Mouse (Mus musculus) MEL (cell line): ENCODE measurements around the gene Ssmem1. TPM values are rescaled to one million over a fixed set of nuclear protein-coding genes. Genes with fewer than 3 reads are reported as not detected.

Experiments
- DNase-seq: peaks from one replicate; pipeline ENCODE4 v3.0.0; 2011; ENCODE audit warnings: low read depth, low spot score
- H3K27ac ChIP-seq: 2 replicates; pipeline ENCODE4 v1.5.1; 2012; ENCODE audit warnings: low read depth, mild to moderate bottlenecking, control low read depth, low read length, moderate library complexity; ENCODE audit not compliant: control insufficient read depth
- H3K27me3 ChIP-seq, 2 experiments: fragments of 150-350 bp in 1 of 2; sonication (generic) in 1 of 2; 2 replicates each; pipeline ENCODE4 v1.6.1; 2012; ENCODE audit warnings: low read length in 2 of 2, mild to moderate bottlenecking in 2 of 2, improper control_type of control experiment in 1 of 2, moderate library complexity in 1 of 2; ENCODE audit not compliant: insufficient read depth in 2 of 2, control insufficient read depth in 1 of 2
- H3K36me3 ChIP-seq, 2 experiments: 2 replicates each; pipeline ENCODE4 v1.6.1; 2012 to 2014; ENCODE audit warnings: low read length in 2 of 2, improper control_type of control experiment in 1 of 2, inconsistent platforms in 1 of 2, mild to moderate bottlenecking in 1 of 2; ENCODE audit not compliant: insufficient read depth in 2 of 2, control insufficient read depth in 1 of 2
- H3K4me1 ChIP-seq, 2 experiments: fragments of 150-350 bp in 1 of 2; sonication (generic) in 1 of 2; 2 replicates each; pipeline ENCODE4 v1.6.1; 2012; ENCODE audit warnings: low read length in 2 of 2, improper control_type of control experiment in 1 of 2, mild to moderate bottlenecking in 1 of 2; ENCODE audit not compliant: insufficient read depth in 2 of 2, control insufficient read depth in 1 of 2
- H3K4me3 ChIP-seq, 2 experiments: fragments of 150-350 bp in 1 of 2; sonication (generic) in 1 of 2; 2 replicates each; pipeline ENCODE4 v1.5.1; 2012; ENCODE audit warnings: low read depth in 2 of 2, low read length in 2 of 2, mild to moderate bottlenecking in 2 of 2, moderate library complexity in 2 of 2, control low read depth in 1 of 2, improper control_type of control experiment in 1 of 2; ENCODE audit not compliant: control insufficient read depth in 1 of 2, insufficient read depth in 1 of 2
- H3K79me2 ChIP-seq: 2 replicates; pipeline ENCODE4 v1.6.1; 2012; ENCODE audit warnings: mild to moderate bottlenecking, low read length, moderate library complexity; ENCODE audit not compliant: control insufficient read depth, poor library complexity, insufficient read depth
- H3K9ac ChIP-seq: 2 replicates; pipeline ENCODE4 v1.6.1; 2012; ENCODE audit warnings: low read depth, mild to moderate bottlenecking, control low read depth, low read length, moderate library complexity; ENCODE audit not compliant: control insufficient read depth, poor library complexity, severe bottlenecking
- H3K9me3 ChIP-seq: fragments of 150-350 bp; sonication (generic); replicated peaks from 2 replicates; pipeline ENCODE4 v1.6.1; 2012; ENCODE audit warnings: mild to moderate bottlenecking, low read length, improper control_type of control experiment, moderate library complexity; ENCODE audit not compliant: insufficient read depth
- CHD1 ChIP-seq: IDR thresholded peaks from 2 replicates; pipeline ENCODE4 v1.6.1; 2012; ENCODE audit warnings: low read depth, mild to moderate bottlenecking, inconsistent platforms, low read length, improper control_type of control experiment
- KAT2A ChIP-seq: conservative IDR thresholded peaks from 2 replicates; pipeline ENCODE4 v1.6.1; 2012; ENCODE audit warnings: low read depth, low read length, improper control_type of control experiment, inconsistent platforms
- MAFK ChIP-seq: IDR thresholded peaks from 2 replicates; pipeline ENCODE4 v1.6.1; 2011; ENCODE audit warnings: low read depth, mild to moderate bottlenecking, low read length, improper control_type of control experiment, borderline replicate concordance
- MYC ChIP-seq: IDR thresholded peaks from 2 replicates; pipeline ENCODE4 v1.6.1; 2011; ENCODE audit warnings: low read depth, mild to moderate bottlenecking, low read length, improper control_type of control experiment, moderate library complexity
- POLR2AphosphoS2 ChIP-seq: IDR thresholded peaks from 2 replicates; pipeline ENCODE4 v1.6.1; 2011; ENCODE audit warnings: low read length, improper control_type of control experiment
- POLR2AphosphoS5 ChIP-seq: IDR thresholded peaks from 2 replicates; pipeline ENCODE4 v1.6.1; 2012; ENCODE audit warnings: low read depth, borderline replicate concordance, mild to moderate bottlenecking, inconsistent platforms, low read length, moderate library complexity, mixed read lengths
- RAD21 ChIP-seq: IDR thresholded peaks from 2 replicates; pipeline ENCODE4 v1.6.1; 2011; ENCODE audit warnings: mild to moderate bottlenecking, low read depth, low read length, improper control_type of control experiment
- SIN3A ChIP-seq: IDR thresholded peaks from 2 replicates; pipeline ENCODE4 v1.6.1; 2012; ENCODE audit warnings: low read length, improper control_type of control experiment, inconsistent platforms
- SMC3 ChIP-seq: IDR thresholded peaks from 2 replicates; pipeline ENCODE4 v1.6.1; 2011; ENCODE audit warnings: low read depth, low read length, improper control_type of control experiment
- TBP ChIP-seq: IDR thresholded peaks from 2 replicates; pipeline ENCODE4 v1.8.0; 2011; ENCODE audit warnings: low read depth, low read length, improper control_type of control experiment
- TCF12 ChIP-seq: IDR thresholded peaks from 2 replicates; pipeline ENCODE4 v1.6.1; 2014; ENCODE audit warnings: low read depth, mild to moderate bottlenecking, inconsistent platforms, low read length, improper control_type of control experiment, moderate library complexity
- UBTF ChIP-seq: IDR thresholded peaks from 2 replicates; pipeline ENCODE4 v1.6.1; 2012; ENCODE audit warnings: low read depth, mild to moderate bottlenecking, inconsistent platforms, low read length, improper control_type of control experiment, moderate library complexity, borderline replicate concordance; ENCODE audit not compliant: insufficient read depth
- USF2 ChIP-seq, 2 experiments: IDR thresholded peaks; 2 replicates each; pipeline ENCODE4 v1.6.1; 2011 to 2012; ENCODE audit warnings: improper control_type of control experiment in 2 of 2, low read length in 2 of 2, borderline replicate concordance in 1 of 2, inconsistent platforms in 1 of 2, low read depth in 1 of 2, mild to moderate bottlenecking in 1 of 2; ENCODE audit not compliant: insufficient read depth in 1 of 2
- ZNF384 ChIP-seq: IDR thresholded peaks from 2 replicates; pipeline ENCODE4 v1.6.1; 2012; ENCODE audit warnings: low read depth, mild to moderate bottlenecking, inconsistent platforms, low read length, improper control_type of control experiment
- polyA plus RNA-seq, 2 experiments: library from polyadenylated mRNA; stranded (reverse) in 1 of 2; unstranded in 1 of 2; fragments of >175 nt in 1 of 2; fragments of >200 nt in 1 of 2; gene quantifications; 2 replicates each; pipeline versions ENCODE4 v1.2.1 to v1.2.4; 2012; ENCODE audit warnings: low replicate concordance in 2 of 2, low read depth in 1 of 2; ENCODE audit not compliant: insufficient read length in 2 of 2, insufficient read depth in 1 of 2, missing spikeins in 1 of 2
- total RNA-seq: library from RNA; depleted of rRNA; stranded (reverse); fragments of 300-350 nt; gene quantifications from 2 replicates; pipeline ENCODE4 v1.2.3, GENCODE M21; 2012

The Ssmem1 gene
- total and polyA plus RNA-seq, 3 experiments: 0.08 to 0.13 TPM; not detected in 1

DNA sequence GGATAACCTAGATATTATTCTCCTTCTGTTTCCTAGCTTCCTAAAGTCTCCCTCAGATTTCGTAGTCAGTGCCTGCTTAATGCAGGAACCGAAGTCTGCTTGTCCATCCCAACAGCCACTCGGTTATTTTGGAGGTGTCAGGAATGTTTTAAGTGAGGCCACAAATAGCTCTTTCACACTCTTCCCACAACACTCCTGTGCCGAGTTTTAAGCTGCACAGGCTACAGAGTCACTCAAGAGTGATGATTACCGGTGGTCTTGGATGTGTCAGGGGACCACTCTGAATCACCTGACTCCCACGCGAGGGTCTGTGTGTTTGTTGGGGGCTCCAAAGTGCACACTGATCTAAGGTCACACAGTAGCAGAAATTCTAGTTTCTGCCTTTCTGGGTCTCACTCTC is 36.0 kb downstream of the Ssmem1 start:
- peaks cover 3 to 11% of the 10 kb centered on the region in 2 experiments for H3K27me3 ChIP-seq
- TF ChIP-seq CHD1 (no peak), KAT2A (no peak), SMC3 (no peak), POLR2AphosphoS5 (no peak), MAFK (no peak), TCF12 (no peak), POLR2AphosphoS2 (no peak), USF2 (IDR thresholded peaks at IDR 0.05; ENCODE audit: borderline replicate concordance in 1 of 2, insufficient read depth in 1 of 2, low read depth in 1 of 2, low read length in 2 of 2) (no peak), UBTF (no peak), RAD21 (no peak)
- no peak overlapping the region for H3K27ac ChIP-seq
- no peaks in the 10 kb centered on the region for H3K79me2 ChIP-seq
- H3K4me1 ChIP-seq: no peaks in the 10 kb centered on the region
- H3K36me3 ChIP-seq: no peaks in the 10 kb centered on the region
- no peaks in the 10 kb centered on the region for H3K9me3 ChIP-seq
- H3K4me3 ChIP-seq: no peak overlapping the region
- DNase-seq: no peak
- no peak overlapping the region for H3K9ac ChIP-seq

DNA sequence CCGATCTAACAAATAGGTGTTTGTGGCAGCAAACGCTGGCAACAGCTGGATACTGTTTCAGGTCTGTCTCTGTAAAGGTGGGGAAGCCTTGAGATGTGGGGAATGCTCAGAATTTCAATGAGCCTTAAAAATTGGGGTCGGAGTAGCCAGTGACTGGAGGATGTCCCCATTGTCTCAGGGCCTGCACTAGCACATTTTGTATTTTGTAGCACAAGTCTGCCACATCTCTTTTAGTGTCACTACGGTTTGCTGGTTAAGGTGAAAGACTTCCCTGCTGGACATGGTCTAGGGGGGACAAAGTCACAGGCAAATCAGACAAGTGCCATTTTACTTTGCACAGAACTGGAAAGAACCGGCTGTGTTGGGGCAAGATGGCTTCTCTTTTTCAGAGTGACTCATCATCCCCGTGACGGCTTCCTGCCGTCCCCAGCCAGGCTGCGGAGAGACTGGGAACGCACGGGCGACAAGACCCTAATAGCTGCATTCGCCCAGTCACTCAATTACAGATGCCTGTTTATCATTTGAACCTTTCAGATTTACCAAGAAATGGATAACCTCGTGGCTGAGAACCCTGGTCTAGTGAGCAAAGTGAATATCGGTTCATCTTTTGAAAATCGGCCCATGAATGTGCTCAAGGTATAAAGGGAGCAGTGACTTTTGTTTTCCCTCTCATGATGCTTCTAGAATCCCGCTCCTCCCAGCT is 37.1 kb downstream of the Ssmem1 start:
- peak; percentile 59 for DNase-seq
- no peaks in the 10 kb centered on the region for H3K36me3 ChIP-seq
- TF ChIP-seq TBP (no peak), MYC (0 out of 2 replicates have a peak, but pooled peaks have one; percentile 27)
- H3K27me3 ChIP-seq: peaks cover 7 to 12% of the 10 kb centered on the region in 2 experiments
- H3K4me3 ChIP-seq: peak overlapping the region; percentile 47 to 52
- peak overlapping the region; percentile 17; the same call in 1 of the 2 replicates for H3K27ac ChIP-seq
- peak overlapping the region; percentile 46 for H3K9ac ChIP-seq
- H3K9me3 ChIP-seq: no peaks in the 10 kb centered on the region
- no peaks in the 10 kb centered on the region for H3K79me2 ChIP-seq
- H3K4me1 ChIP-seq: no peaks in the 10 kb centered on the region

DNA sequence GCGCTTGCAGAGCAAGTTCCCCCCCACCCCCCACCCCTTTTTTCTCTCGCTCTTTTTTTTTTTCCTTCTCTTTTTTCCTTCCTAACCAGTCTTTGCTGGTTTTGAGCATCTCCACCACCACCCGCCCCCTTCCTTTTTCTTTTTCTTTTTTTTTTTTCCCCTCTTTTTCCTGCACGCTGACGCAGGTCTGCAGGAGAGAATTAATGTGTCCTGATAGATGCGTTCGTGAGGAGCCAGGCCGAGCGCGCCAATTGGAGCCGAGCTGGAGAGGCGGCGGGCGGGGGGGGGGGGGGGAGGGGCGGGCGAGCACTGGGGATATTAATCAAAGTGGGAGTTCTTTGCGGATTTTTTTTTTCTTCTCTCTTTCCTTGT is 37.6 kb downstream of the Ssmem1 start:
- DNase-seq: peak; percentile 25
- H3K4me3 ChIP-seq: peak overlapping the region; percentile 47 to 52

More for the DNA sequence above, 37.6 kb downstream of the Ssmem1 start:
- no peaks in the 10 kb centered on the region for H3K4me1 ChIP-seq
- TF ChIP-seq ZNF384 (0 out of 2 replicates have a peak, but pooled peaks have one; percentile 7), SIN3A (no peak)
- H3K9ac ChIP-seq: peak overlapping the region; percentile 46
- H3K27ac ChIP-seq: no peak overlapping the region
- H3K9me3 ChIP-seq: no peaks in the 10 kb centered on the region
- H3K27me3 ChIP-seq: peaks cover 4 to 12% of the 10 kb centered on the region in 2 experiments
- no peaks in the 10 kb centered on the region for H3K79me2 ChIP-seq
- H3K36me3 ChIP-seq: no peaks in the 10 kb centered on the region
